Mouse (Mus musculus) heart, embryonic 15.5 days (tissue): ENCODE data around the gene Kcnmb1. TPM values are rescaled to one million over a fixed set of nuclear protein-coding genes. Genes with fewer than 3 reads are reported as not detected.

ENCODE experiments used
- ATAC-seq: fragments of 200-750 bp; cut with Nextera tagmentation; replicated peaks from 2 replicates; pipeline ENCODE4 v1.8.0; 2017; ENCODE audit warnings: low read depth, moderate TSS enrichment; ENCODE audit not compliant: insufficient number of reproducible peaks, insufficient read depth, low FRiP score
- H3K27ac ChIP-seq: fragments of 300-500 bp; sonication (generic); 2 replicates; pipeline ENCODE4 v1.5.1; 2015; ENCODE audit warnings: mild to moderate bottlenecking, inconsistent platforms
- H3K27me3 ChIP-seq: fragments of 300-500 bp; sonication (generic); 2 replicates; pipeline ENCODE4 v1.6.1; 2015; ENCODE audit warnings: inconsistent platforms
- H3K36me3 ChIP-seq: fragments of 300-500 bp; sonication (generic); 2 replicates; pipeline ENCODE4 v1.6.1; 2015; ENCODE audit warnings: mild to moderate bottlenecking, inconsistent platforms
- H3K4me1 ChIP-seq: fragments of 300-500 bp; sonication (generic); replicated peaks from 2 replicates; pipeline ENCODE4 v1.6.1; 2015; ENCODE audit warnings: inconsistent platforms
- H3K4me2 ChIP-seq: fragments of 300-500 bp; sonication (generic); 2 replicates; pipeline ENCODE4 v1.6.1; 2015; ENCODE audit warnings: inconsistent platforms, mild to moderate bottlenecking, moderate library complexity
- H3K4me3 ChIP-seq: fragments of 300-500 bp; sonication (generic); 2 replicates; pipeline ENCODE4 v1.5.1; 2015; ENCODE audit warnings: mild to moderate bottlenecking, inconsistent platforms
- H3K9ac ChIP-seq: fragments of 300-500 bp; sonication (generic); 2 replicates; pipeline ENCODE4 v1.6.1; 2015; ENCODE audit warnings: mild to moderate bottlenecking, inconsistent platforms
- H3K9me3 ChIP-seq: fragments of 300-500 bp; sonication (generic); replicated peaks from 2 replicates; pipeline ENCODE4 v1.6.1; 2016; ENCODE audit warnings: inconsistent platforms
- WGBS: fragments of 180-500 bp; shearing (Covaris S2); methylation state at CpG from one replicate; pipeline ENCODE4 v1.1.7; 2015; ENCODE audit warnings: mixed read lengths; 5-methylcytosine and 5-hydroxymethylcytosine counted together
- polyA plus RNA-seq: library from polyadenylated mRNA; unstranded; fragments of >200 nt; fragmentation: Nextera tagmentation; extraction: Ambion mirVana; gene quantifications from 2 replicates; pipeline ENCODE4 v1.2.1, GENCODE M21; 2015

The Kcnmb1 gene
- polyA plus RNA-seq, 1 experiment from 2014 or later: 1.3 TPM

DNA sequence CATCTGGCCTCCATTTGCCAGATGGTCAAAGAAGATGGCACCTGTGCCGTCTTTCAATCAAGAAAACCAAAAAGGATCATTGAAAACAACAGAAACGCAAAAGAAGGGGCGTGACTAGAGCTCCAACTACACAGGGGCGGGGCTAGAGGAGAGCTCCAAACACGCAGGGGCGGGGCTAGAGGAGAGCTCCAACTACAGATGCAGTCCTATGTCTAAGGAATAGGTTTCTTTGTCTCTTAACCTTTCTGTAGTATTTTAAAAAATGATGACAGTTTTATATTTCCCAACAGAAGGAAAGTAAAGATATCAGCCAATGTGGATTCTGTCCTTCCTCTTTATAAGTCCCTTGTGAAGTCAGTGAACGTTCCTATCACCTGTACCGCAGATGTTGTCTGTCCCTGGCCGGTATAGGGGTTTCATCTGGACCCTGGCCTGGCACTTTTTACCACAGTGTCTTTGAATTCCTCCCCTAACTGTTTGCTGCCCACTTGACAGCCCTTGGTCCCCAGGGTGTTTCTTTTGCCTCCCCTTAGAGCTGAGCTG lies 18.0 kb upstream of the Kcnmb1 start:
- Histone ChIP-seq H3K27me3 (no peaks in the 10 kb centered on the region), H3K4me1 (no peaks in the 10 kb centered on the region), H3K27ac (no peak overlapping the region), H3K9ac (no peak overlapping the region), H3K4me3 (no peak overlapping the region), H3K9me3 (no peaks in the 10 kb centered on the region), H3K4me2 (no peak overlapping the region), H3K36me3 (no peaks in the 10 kb centered on the region)
- 81% methylated on average over 9 of the region's 9 CpGs for WGBS
- ATAC-seq: no peak

DNA sequence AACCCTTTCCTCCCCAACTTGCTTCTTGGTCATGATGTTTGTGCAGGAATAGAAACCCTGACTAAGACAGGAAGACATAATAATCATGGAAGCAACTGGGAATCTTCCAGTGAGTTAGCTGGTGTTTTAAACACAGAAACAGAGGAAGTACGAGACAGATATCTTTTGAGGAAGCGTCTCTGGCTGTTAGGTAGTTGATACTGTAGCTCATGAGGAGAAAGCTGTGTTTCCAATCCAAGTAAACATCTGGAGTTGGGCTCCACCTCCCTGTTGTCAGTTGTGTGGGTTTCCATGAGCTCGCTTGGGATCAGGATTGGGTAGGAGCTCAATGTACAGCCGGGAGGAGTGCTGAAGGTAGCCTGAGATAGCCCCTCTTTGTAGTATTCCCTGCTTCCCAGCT lies 16.3 kb upstream of the Kcnmb1 start:
- H3K9ac ChIP-seq: no peak overlapping the region
- H3K27me3 ChIP-seq: no peaks in the 10 kb centered on the region
- H3K27ac ChIP-seq: no peak overlapping the region
- 56% methylated on average over 4 of the region's 4 CpGs for WGBS
- no peak overlapping the region for H3K4me2 ChIP-seq
- H3K36me3 ChIP-seq: no peaks in the 10 kb centered on the region
- no peaks in the 10 kb centered on the region for H3K9me3 ChIP-seq
- no peak overlapping the region for H3K4me3 ChIP-seq
- no peaks in the 10 kb centered on the region for H3K4me1 ChIP-seq
- ATAC-seq: no peak

GRCm38 (mm10) chr11:33951155-33951554 lies 11.7 kb upstream of the Kcnmb1 start:
- Histone ChIP-seq H3K9me3 (no peaks in the 10 kb centered on the region), H3K27me3 (no peaks in the 10 kb centered on the region), H3K4me3 (no peak overlapping the region), H3K4me2 (no peak overlapping the region), H3K36me3 (no peaks in the 10 kb centered on the region), H3K4me1 (no peaks in the 10 kb centered on the region), H3K27ac (no peak overlapping the region), H3K9ac (no peak overlapping the region)
- 49% methylated on average over 5 of the region's 5 CpGs for WGBS
- no peak for ATAC-seq

DNA sequence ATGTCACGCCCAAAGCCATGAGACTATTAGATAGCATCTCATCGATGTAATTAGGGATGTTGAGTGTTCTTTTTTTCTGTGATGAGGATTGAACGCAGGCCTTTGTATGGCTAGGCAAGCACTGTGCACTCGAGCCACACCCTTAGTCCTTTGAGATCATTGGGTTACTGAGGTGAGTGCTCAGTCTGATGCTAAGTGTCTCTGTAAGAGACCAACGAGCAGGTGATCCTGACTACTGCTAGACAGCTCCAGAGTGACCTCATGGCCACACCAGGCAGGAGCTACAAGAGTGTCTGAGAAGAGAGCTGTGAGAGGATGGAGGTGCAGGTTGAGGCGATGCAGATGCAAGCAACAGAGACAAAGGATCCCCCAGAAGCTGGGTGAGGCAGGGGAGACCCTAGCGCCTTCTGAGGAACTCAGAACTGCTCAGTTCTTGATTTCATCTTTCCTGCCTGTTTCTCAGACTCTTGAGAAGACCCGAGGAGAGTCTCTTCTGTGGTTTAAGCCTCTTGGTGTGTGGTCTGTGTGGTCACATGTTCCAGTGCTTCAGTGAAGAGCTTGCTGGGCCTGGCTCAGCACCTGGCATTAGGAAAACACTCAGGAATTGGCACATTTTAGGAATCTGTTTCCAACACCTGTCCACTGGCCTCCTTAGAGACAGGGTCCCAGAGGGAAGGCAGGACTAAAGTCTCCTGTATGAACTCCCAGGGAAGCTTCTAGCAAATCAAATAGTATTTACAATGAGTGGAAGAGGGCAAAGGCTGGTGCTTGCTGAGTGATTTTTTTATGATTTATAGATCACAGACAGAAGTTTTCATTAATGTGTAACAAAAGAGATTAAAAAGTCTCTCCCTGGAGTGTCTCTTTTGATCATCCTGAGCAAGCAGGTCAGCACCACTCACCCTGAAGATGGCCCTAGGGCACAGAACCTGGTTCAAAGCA lies 10.9 kb upstream of the Kcnmb1 start:
- ATAC-seq: no peak
- no peak overlapping the region for H3K27ac ChIP-seq
- H3K4me2 ChIP-seq: no peak overlapping the region
- H3K9me3 ChIP-seq: no peaks in the 10 kb centered on the region
- H3K9ac ChIP-seq: no peak overlapping the region
- 72% methylated on average over 8 of the region's 8 CpGs for WGBS
- no peaks in the 10 kb centered on the region for H3K4me1 ChIP-seq
- no peak overlapping the region for H3K4me3 ChIP-seq
- H3K27me3 ChIP-seq: no peaks in the 10 kb centered on the region
- no peaks in the 10 kb centered on the region for H3K36me3 ChIP-seq

- Histone ChIP-seq H3K27ac (no peak overlapping the region), H3K4me1 (no peaks in the 10 kb centered on the region), H3K9ac (no peak overlapping the region), H3K27me3 (no peaks in the 10 kb centered on the region), H3K4me2 (no peak overlapping the region), H3K36me3 (no peaks in the 10 kb centered on the region), H3K4me3 (no peak overlapping the region), H3K9me3 (no peaks in the 10 kb centered on the region)
- WGBS: 62% methylated on average over 4 of the region's 4 CpGs
- ATAC-seq: no peak
Measured at GRCm38 (mm10) chr11:33955982-33956381, 6.8 kb upstream of the Kcnmb1 start.

GRCm38 (mm10) chr11:33956623-33957022 lies 6.2 kb upstream of the Kcnmb1 start:
- Histone ChIP-seq H3K4me3 (no peak overlapping the region), H3K9ac (no peak overlapping the region), H3K27ac (no peak overlapping the region), H3K9me3 (no peaks in the 10 kb centered on the region), H3K36me3 (no peaks in the 10 kb centered on the region), H3K4me1 (no peaks in the 10 kb centered on the region), H3K4me2 (no peak overlapping the region), H3K27me3 (no peaks in the 10 kb centered on the region)
- 70% methylated on average over 5 of the region's 5 CpGs for WGBS
- ATAC-seq: no peak

DNA sequence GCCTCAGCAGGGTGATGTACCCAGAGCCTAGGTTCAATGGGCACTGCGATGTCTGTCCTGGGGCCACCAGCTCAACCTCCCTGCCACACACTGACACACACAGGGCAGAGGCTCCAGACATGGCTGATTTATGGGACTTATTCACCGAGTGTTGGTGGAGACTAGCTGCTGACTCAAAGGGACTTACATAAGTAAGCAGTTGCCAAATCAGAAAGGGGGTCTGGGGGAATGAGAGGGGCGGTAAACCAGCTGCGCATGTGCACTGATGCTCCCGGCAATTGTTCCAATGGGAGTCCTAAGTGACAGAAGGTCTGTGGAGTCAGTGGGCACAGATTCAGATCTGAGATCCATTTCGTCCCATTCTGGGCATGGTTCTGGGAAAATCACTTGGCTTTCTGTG lies 5.2 kb upstream of the Kcnmb1 start:
- WGBS: 85% methylated on average over 6 of the region's 6 CpGs
- H3K9ac ChIP-seq: no peak overlapping the region
- H3K9me3 ChIP-seq: no peaks in the 10 kb centered on the region
- no peaks in the 10 kb centered on the region for H3K27me3 ChIP-seq
- H3K27ac ChIP-seq: no peak overlapping the region
- no peak for ATAC-seq
- no peak overlapping the region for H3K4me2 ChIP-seq
- H3K4me3 ChIP-seq: no peak overlapping the region
- H3K36me3 ChIP-seq: no peaks in the 10 kb centered on the region
- H3K4me1 ChIP-seq: peaks cover 3% of the 10 kb centered on the region; the same call in 1 of the 2 replicates

- Histone ChIP-seq H3K4me3 (no peak overlapping the region), H3K27me3 (no peaks in the 10 kb centered on the region), H3K9ac (no peak overlapping the region), H3K4me2 (no peak overlapping the region), H3K36me3 (no peaks in the 10 kb centered on the region), H3K27ac (no peak overlapping the region), H3K4me1 (peaks cover 11% of the 10 kb centered on the region), H3K9me3 (no peaks in the 10 kb centered on the region)
- ATAC-seq: no peak
- WGBS: 67% methylated on average over 8 of the region's 8 CpGs
Measured at GRCm38 (mm10) chr11:33958713-33959112, 4.1 kb upstream of the Kcnmb1 start.

- WGBS: 36% methylated on average over 7 of the region's 7 CpGs
Measured at GRCm38 (mm10) chr11:33962178-33962577, 635 bp upstream of the Kcnmb1 start.

GRCm38 (mm10) chr11:33965380-33965779 lies 2.6 kb downstream of the Kcnmb1 start:
- WGBS: 58% methylated on average over 2 of the region's 2 CpGs
- H3K9me3 ChIP-seq: no peaks in the 10 kb centered on the region

More at GRCm38 (mm10) chr11:33962178-33962577, 635 bp upstream of the Kcnmb1 start:
- no peak overlapping the region for H3K4me2 ChIP-seq
- H3K36me3 ChIP-seq: no peaks in the 10 kb centered on the region
- H3K9ac ChIP-seq: no peak overlapping the region
- H3K4me1 ChIP-seq: peaks cover 11% of the 10 kb centered on the region
- no peak overlapping the region for H3K4me3 ChIP-seq
- H3K9me3 ChIP-seq: no peaks in the 10 kb centered on the region
- no peak for ATAC-seq
- no peak overlapping the region for H3K27ac ChIP-seq
- H3K27me3 ChIP-seq: no peaks in the 10 kb centered on the region

DNA sequence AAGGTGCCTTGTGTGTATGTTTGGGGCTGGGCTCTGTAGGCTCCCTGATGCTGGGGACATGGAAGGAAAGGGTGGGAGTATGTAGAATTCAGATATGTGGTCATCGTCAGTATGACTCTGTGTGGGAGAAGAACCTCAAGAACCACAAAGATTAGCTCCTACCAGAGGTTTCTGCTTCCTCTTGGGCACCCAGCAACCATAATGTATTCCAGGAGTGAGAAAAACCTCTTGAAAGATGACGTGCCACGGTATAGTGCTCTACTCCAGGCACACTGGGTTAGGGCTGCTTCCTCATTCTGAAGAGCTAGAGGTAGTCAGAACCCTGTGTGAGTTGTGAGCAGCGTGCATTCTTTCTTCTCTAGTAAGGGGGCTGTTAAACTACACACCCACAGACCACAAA lies 4.9 kb downstream of the Kcnmb1 start:
- no peak overlapping the region for H3K4me3 ChIP-seq
- H3K4me1 ChIP-seq: peaks cover 7% of the 10 kb centered on the region
- 57% methylated on average over 4 of the region's 4 CpGs for WGBS
- H3K4me2 ChIP-seq: no peak overlapping the region
- H3K36me3 ChIP-seq: no peaks in the 10 kb centered on the region
- no peaks in the 10 kb centered on the region for H3K27me3 ChIP-seq
- H3K9me3 ChIP-seq: no peaks in the 10 kb centered on the region
- no peak for ATAC-seq
- no peak overlapping the region for H3K27ac ChIP-seq
- no peak overlapping the region for H3K9ac ChIP-seq

More at GRCm38 (mm10) chr11:33965380-33965779, 2.6 kb downstream of the Kcnmb1 start:
- ATAC-seq: no peak
- H3K4me2 ChIP-seq: no peak overlapping the region
- H3K9ac ChIP-seq: no peak overlapping the region
- H3K36me3 ChIP-seq: no peaks in the 10 kb centered on the region
- H3K27me3 ChIP-seq: no peaks in the 10 kb centered on the region
- H3K4me1 ChIP-seq: peaks cover 11% of the 10 kb centered on the region
- no peak overlapping the region for H3K4me3 ChIP-seq
- no peak overlapping the region for H3K27ac ChIP-seq

DNA sequence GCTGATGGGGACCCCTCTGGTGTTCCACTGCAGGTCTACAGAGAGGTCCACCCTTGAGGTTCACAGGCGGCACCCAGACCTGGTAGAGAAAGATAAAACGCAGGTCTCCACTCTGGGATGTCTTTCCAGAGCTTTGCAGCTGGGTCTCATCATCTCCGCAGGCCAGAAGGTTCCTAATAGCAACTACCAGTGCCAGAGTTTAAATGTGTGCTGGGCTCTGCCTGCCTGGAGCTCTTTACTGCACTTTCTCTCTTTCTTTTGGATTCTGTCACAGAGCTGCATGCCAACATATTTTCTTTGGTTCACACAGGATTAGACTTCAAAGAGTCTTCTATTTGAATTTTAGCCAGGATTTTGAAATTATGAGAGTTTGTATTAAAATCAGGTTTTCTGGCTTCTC lies 6.4 kb downstream of the Kcnmb1 start:
- H3K27me3 ChIP-seq: no peaks in the 10 kb centered on the region
- no peaks in the 10 kb centered on the region for H3K4me1 ChIP-seq
- H3K27ac ChIP-seq: no peak overlapping the region
- no peak overlapping the region for H3K4me3 ChIP-seq
- no peak overlapping the region for H3K9ac ChIP-seq
- no peaks in the 10 kb centered on the region for H3K9me3 ChIP-seq
- no peak overlapping the region for H3K4me2 ChIP-seq
- no peak for ATAC-seq
- 66% methylated on average over 3 of the region's 3 CpGs for WGBS
- no peaks in the 10 kb centered on the region for H3K36me3 ChIP-seq
